Mouse (Mus musculus) frontal cortex, postnatal 36 days (tissue): ENCODE measurements around the gene Acoxl.
A peak's percentile ranks its signal among the peaks of the same experiment; 100 is the strongest.

Experiments used
- DNase-seq, 2 experiments: peaks; one replicate each; pipeline ENCODE4 v3.0.0; 2022; ENCODE audit warnings: low spot score in 2 of 2

The Acoxl gene

DNA sequence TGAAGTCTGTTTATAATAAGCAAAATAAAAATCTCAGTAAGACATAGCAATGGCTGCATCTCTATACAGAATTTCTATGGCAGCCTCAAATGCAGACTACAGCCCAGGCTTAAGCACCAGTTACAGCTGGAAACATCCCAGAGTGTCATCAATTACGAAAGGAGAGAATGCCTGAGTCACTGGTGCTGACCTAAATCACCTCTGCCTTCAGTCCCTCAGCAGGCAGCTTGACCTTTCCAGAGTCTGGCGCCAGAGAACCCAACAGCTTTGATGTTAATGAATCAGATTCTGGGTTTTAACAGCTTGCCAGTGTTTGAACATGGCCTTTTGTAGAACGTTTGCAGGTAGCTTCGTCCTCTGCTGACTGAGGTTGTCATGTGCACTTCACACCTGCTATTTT, 193.4 kb downstream of the Acoxl start:
- no peak for DNase-seq

GRCm38 (mm10) chr2:128033503-128033902, 194.8 kb downstream of the Acoxl start:
- no peak for DNase-seq

DNA sequence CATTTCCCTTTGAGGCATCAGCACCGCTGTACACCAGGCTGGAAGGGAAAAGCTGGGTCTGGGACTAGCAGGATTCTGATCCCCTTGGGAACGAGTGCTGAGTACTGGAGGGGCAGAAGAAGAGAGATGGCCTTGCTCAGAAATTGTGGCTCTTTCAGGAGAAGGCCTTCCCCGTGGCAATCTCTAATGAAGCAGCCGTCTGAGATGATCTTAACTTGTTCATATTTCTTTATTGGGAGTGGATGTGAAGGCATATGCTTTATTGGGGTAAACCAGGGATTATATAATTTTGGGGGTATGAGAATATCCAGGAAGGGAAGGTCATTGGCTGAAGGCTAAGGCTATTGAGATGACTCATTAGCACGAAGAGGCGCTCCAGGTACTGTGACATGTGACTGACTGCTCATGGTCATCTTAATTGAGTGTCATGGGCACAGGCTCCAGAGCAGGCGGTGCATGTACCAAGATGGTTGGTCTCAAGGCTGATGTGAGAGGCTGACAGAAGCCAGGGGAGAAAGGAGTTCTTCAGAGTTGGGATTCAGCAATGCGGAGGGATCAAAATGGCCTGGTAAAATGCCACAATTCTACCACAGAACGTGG, 195.5 kb downstream of the Acoxl start:
- no peak for DNase-seq

DNA sequence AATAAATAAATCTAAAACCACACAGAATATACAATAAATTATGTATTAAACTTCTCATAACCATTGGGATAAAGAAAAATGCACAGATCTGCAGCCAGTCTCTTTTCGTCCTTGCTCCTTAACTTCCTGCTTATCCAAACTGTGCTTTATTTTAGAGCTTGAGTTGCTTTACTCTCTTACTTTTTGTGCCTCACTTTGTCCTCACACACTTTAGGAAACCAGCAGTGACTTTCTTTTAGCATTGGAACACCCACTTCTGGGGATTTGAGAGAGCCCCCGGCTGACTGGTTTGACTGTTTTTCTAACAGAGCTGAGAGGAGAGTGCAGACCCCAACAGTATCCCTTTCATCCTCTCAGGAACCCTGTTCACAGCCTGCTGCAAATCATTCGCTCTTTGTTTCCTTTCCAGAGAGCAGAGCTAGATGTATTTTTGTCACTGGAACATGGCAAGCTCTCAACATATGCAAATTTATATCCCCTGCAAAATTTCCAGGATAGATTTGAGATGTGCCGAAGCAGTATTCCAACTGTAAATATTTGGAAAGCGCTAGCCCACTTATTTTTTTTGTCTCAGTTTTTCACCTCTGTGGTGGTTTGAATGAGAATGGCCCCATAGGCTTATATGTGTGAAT, 199.7 kb downstream of the Acoxl start:
- peak in 1 of 2 experiments; percentile 15 for DNase-seq

GRCm38 (mm10) chr2:128041066-128041750, 202.5 kb downstream of the Acoxl start:
- peak; percentile 14 to 18 for DNase-seq

- no peak for DNase-seq
These were observed 207.8 kb downstream of the Acoxl start for GRCm38 (mm10) chr2:128046454-128046853.

DNA sequence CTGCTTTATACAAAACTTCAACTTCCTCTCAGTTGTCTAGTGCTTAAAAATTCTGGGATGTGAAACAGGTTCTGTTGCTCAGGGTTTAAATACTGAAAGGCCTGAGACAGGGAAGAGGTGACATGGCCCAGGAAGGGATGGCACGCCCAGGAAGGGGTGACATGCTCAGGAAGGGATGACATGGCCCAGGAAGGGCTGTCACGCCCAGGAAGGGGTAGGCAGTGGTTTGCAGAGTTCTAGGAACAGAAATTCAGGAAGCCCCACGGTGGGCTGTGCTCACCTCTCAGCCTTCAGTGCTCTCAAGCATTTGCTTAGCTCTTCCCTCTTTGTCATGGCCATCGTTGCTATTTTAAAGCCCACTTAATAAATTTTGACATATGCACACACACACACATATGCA, 216.2 kb downstream of the Acoxl start:
- DNase-seq, result no peak

- no peak for DNase-seq
These were observed 219.2 kb downstream of the Acoxl start for GRCm38 (mm10) chr2:128057872-128058271.

- DNase-seq, result no peak
These were observed 220.0 kb downstream of the Acoxl start for GRCm38 (mm10) chr2:128058627-128059026.

GRCm38 (mm10) chr2:128060213-128060612, 221.5 kb downstream of the Acoxl start:
- DNase-seq, result no peak

GRCm38 (mm10) chr2:128060680-128061287, 222.1 kb downstream of the Acoxl start:
- DNase-seq, result no peak

DNA sequence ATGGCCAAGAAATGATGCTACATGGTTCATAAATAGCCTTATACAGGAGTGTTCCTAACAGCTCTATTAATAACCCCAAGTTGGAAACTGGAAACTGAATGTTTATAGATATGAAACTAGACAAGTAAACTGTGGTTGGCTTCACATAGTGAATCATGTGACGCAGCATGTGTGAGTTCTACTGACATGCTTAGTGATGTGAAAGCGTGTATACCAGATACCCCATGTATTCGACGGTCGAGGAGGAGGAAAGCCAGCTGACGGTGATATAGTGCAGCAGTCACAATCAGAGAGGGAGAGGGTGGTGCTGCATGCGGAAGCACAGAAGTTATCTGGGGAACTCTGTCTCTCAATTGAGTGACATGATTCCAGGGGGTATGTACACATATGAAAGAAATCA, 222.8 kb downstream of the Acoxl start:
- DNase-seq, result no peak

GRCm38 (mm10) chr2:128062756-128063155, 224.1 kb downstream of the Acoxl start:
- DNase-seq, result no peak

DNA sequence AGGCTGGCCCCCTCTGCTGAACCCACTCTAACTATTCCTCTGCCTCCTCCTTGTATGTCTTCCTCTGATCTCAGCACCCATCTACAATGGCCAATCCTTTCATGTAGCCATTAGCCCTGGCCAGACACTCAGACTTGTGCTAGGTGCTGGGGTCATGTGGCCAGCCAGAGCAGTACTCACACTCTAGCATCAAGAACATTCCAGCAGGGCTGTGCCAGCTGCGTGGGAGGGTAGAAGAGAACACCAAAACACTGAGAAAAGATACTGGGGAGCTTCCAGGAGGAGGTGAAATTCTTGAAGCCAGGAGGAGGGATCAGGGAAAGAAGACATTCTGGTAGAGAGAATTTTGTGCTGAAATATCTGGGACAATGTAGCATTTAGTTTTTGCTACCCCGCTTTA, 226.3 kb downstream of the Acoxl start:
- peak in 1 of 2 experiments; percentile 33 for DNase-seq

GRCm38 (mm10) chr2:128065576-128065975, 226.9 kb downstream of the Acoxl start:
- no peak for DNase-seq

- no peak for DNase-seq
These were observed 228.5 kb downstream of the Acoxl start for GRCm38 (mm10) chr2:128067162-128067561.

DNA sequence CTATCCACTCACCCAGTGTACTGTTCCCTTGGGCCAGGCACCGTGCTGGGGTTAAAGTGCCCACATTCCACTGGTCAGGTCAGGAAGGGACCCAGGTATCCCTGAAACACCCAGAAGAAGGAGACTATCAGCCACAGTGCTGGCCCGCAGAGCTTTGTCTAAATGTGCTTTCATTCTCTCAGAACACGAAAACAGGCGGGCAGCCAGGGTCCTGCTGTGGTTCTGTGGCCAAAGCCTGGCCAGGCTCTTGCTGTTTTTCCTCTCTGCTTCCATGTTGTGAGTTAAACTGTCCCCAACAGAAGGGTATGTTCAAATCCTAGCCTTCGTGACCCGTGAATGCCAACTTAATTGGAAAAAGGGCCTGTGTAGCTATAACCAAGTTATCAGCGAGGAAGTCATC, 228.9 kb downstream of the Acoxl start:
- DNase-seq, result no peak

GRCm38 (mm10) chr2:128068176-128068575, 229.5 kb downstream of the Acoxl start:
- no peak for DNase-seq

DNA sequence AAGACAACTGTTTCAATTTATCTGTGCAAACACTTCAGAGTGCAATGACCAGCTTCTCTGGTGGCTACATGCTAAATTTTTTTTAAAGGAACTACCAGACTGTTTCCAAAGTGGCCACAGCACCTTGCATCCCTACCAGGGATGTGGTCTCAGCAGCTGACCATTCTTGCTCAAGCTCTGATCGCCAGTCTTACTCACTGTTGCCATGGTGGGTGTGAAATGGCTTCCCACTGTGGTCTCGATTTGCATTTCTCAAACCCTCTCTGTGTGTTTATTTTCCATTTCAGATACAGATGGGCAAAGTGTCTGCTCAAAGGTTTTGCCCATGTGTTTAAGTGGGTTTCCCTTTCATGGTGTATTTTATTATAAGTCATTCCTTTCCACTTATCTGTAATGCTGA, 230.3 kb downstream of the Acoxl start:
- DNase-seq, result no peak

DNA sequence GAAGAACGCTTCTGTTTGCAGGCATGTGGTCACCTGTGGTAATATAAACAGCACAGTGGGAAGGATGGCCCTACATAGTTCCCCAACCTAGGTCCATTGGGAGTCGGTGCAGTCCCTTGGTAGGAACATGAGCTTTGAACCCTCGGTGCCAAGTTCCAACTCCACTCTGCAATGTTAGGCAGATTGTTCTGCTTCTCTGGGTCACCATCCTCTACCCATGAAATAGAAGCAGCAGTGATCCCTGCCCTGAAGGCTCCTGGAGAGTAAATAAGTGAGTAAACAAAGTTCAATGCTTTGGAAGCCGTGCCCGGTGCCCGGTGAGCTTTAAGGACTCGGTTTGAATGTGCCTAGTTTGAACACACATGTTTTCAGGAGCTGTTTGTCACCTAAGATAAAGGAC, 233.1 kb downstream of the Acoxl start:
- no peak for DNase-seq

GRCm38 (mm10) chr2:128072944-128073343, 234.3 kb downstream of the Acoxl start:
- DNase-seq, result no peak

- no peak for DNase-seq
These were observed 234.9 kb downstream of the Acoxl start for GRCm38 (mm10) chr2:128073603-128074002.

DNA sequence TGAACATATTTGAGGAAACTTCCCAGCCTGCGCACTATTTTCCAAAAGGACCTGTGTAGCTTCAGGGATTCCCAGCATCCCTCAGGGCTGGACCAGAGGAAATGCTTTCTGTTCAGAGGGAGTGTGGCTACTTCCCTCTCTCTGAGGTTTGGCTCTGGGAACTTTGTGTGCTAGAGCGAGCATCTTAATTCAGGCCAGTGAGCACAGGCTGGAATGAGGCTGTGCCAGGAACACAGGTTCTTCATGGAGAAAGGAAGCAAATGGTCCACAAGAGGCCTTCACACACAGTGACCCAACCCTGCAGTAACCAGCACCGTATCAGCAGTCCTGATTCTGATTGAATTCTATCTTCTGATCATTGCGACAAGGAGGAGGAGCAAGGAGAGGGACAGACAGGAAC, 238.3 kb downstream of the Acoxl start:
- no peak for DNase-seq
